Mouse (Mus musculus): ENCODE results near the gene Olfr661. TPM values are rescaled to one million over a fixed set of nuclear protein-coding genes. Genes with fewer than 3 reads are reported as not detected.

Gene Olfr661
- total RNA-seq (2014; rRNA removed) = not detected in 2 replicates
- polyA plus RNA-seq (2015; fragmentation: Nextera tagmentation; extraction: Ambion mirVana) = not detected in 2 replicates

GRCm38 (mm10) chr7:104686201-104686600 lies at the start of gene Olfr661:
Olfr661 (plus strand) TSS chr7:104686501.
- ATAC-seq (no peak), DNase-seq (no peak)
- Histone ChIP-seq H3K36me3 (ENCODE audit: insufficient read depth) (no peaks in the 10 kb centered on the region), H3K4me2 (ENCODE audit: low read depth) (no peak within 1 kb of the TSS), H3K27ac (ENCODE audit: low read depth, low read length) (no peak within 1 kb of the TSS), H3K4me1 (ENCODE audit: insufficient read depth) (no peaks in the 10 kb centered on the region), H3K9me3 (ENCODE audit: low read length) (no peaks in the 10 kb centered on the region), H3K4me3 (ENCODE audit: low read depth, low read length) (no peak within 1 kb of the TSS), H3K27me3 (ENCODE audit: insufficient read depth, low read length) (no peaks in the 10 kb centered on the region), H3K9ac (no peak within 1 kb of the TSS)
- WGBS = 92% methylated on average over 2 of the region's 2 CpGs
- TF ChIP-seq CTCF (IDR thresholded peaks at IDR 0.05; ENCODE audit: low read depth) = no peak

- no peak within 1 kb of the TSS for H3K4me3 ChIP-seq (ENCODE audit: low read depth, low read length)
- no peaks in the 10 kb centered on the region for H3K9me3 ChIP-seq (ENCODE audit: low read length)
- H3K4me1 ChIP-seq (ENCODE audit: insufficient read depth) = no peaks in the 10 kb centered on the region
- H3K4me2 ChIP-seq (ENCODE audit: low read depth) = peak within 1 kb of the TSS; percentile 41
- WGBS = 27% methylated on average over 20 of the region's 22 CpGs
- no peaks in the 10 kb centered on the region for H3K27me3 ChIP-seq (ENCODE audit: insufficient read depth, low read length)
- H3K36me3 ChIP-seq (ENCODE audit: insufficient read depth) = no peaks in the 10 kb centered on the region
- H3K27ac ChIP-seq (ENCODE audit: low read depth, low read length) = no peak within 1 kb of the TSS
- peak; percentile 63 for TF ChIP-seq CTCF (IDR thresholded peaks at IDR 0.05; ENCODE audit: low read depth)
- no peak within 1 kb of the TSS for H3K9ac ChIP-seq
- DNase-seq (peak; percentile 59), ATAC-seq (peak; percentile 77)
These were observed 39.3 kb upstream of the Olfr661 start, which contains the start of gene Olfr658 for GRCm38 (mm10) chr7:104646841-104647482. Olfr658 (minus strand) TSS chr7:104647305.

GRCm38 (mm10) chr7:104666453-104666852 lies 19.8 kb upstream of the Olfr661 start, which contains the start of gene Olfr659:
Olfr659 (plus strand) TSS chr7:104666753.
- Histone ChIP-seq H3K4me1 (ENCODE audit: insufficient read depth) (no peaks in the 10 kb centered on the region), H3K36me3 (ENCODE audit: insufficient read depth) (no peaks in the 10 kb centered on the region), H3K9me3 (ENCODE audit: low read length) (no peaks in the 10 kb centered on the region), H3K27me3 (ENCODE audit: insufficient read depth, low read length) (no peaks in the 10 kb centered on the region), H3K4me2 (ENCODE audit: low read depth) (no peak within 1 kb of the TSS), H3K27ac (ENCODE audit: low read depth, low read length) (no peak within 1 kb of the TSS), H3K9ac (no peak within 1 kb of the TSS), H3K4me3 (ENCODE audit: low read depth, low read length) (no peak within 1 kb of the TSS)
- WGBS = 91% methylated on average over 3 of the region's 3 CpGs
- ATAC-seq = no peak
- no peak for DNase-seq
- TF ChIP-seq CTCF (IDR thresholded peaks at IDR 0.05; ENCODE audit: low read depth) = no peak

Other genes with a start within 250 kb of the Olfr661 start
- 0.62 and 2.4 TPM in 2 replicates for gene Trim30a, start 221.3 kb upstream of the Olfr661 start, total RNA-seq (2014; rRNA removed)
- 0.55 and 0.76 TPM in 2 replicates for gene Trim30a, start 221.3 kb upstream of the Olfr661 start, polyA plus RNA-seq (2015; fragmentation: Nextera tagmentation; extraction: Ambion mirVana)
- 1.2 and 1.5 TPM in 2 replicates for gene Trim30d, start 178.7 kb upstream of the Olfr661 start, total RNA-seq (2014; rRNA removed)
- 0.59 and 0.74 TPM in 2 replicates for gene Trim30d, start 178.7 kb upstream of the Olfr661 start, polyA plus RNA-seq (2015; fragmentation: Nextera tagmentation; extraction: Ambion mirVana)
- not detected in 2 replicates for gene Olfr651, start 136.4 kb upstream of the Olfr661 start, total RNA-seq (2014; rRNA removed)
- gene Olfr651, start 136.4 kb upstream of the Olfr661 start, polyA plus RNA-seq (2015; fragmentation: Nextera tagmentation; extraction: Ambion mirVana) = not detected in 2 replicates
- not detected in 2 replicates for gene Olfr652, start 125.6 kb upstream of the Olfr661 start, total RNA-seq (2014; rRNA removed)
- gene Olfr652, start 125.6 kb upstream of the Olfr661 start, polyA plus RNA-seq (2015; fragmentation: Nextera tagmentation; extraction: Ambion mirVana) = not detected in 2 replicates
- not detected in 2 replicates for gene Olfr653, start 109.2 kb upstream of the Olfr661 start, total RNA-seq (2014; rRNA removed)
- not detected in 2 replicates for gene Olfr653, start 109.2 kb upstream of the Olfr661 start, polyA plus RNA-seq (2015; fragmentation: Nextera tagmentation; extraction: Ambion mirVana)
- gene Olfr654, start 99.5 kb upstream of the Olfr661 start, total RNA-seq (2014; rRNA removed) = 0.19 TPM in 1 of 2 replicates, not detected in the other
- not detected in 2 replicates for gene Olfr654, start 99.5 kb upstream of the Olfr661 start, polyA plus RNA-seq (2015; fragmentation: Nextera tagmentation; extraction: Ambion mirVana)
- 0.38 TPM in 1 of 2 replicates, not detected in the other for gene Olfr655, start 84.7 kb upstream of the Olfr661 start, total RNA-seq (2014; rRNA removed)
- gene Olfr655, start 84.7 kb upstream of the Olfr661 start, polyA plus RNA-seq (2015; fragmentation: Nextera tagmentation; extraction: Ambion mirVana) = not detected in 2 replicates
- gene Olfr656, start 72.5 kb upstream of the Olfr661 start, total RNA-seq (2014; rRNA removed) = not detected in 2 replicates
- gene Olfr656, start 72.5 kb upstream of the Olfr661 start, polyA plus RNA-seq (2015; fragmentation: Nextera tagmentation; extraction: Ambion mirVana) = not detected in 2 replicates
- not detected in 2 replicates for gene Olfr657, start 61.7 kb upstream of the Olfr661 start, total RNA-seq (2014; rRNA removed)
- gene Olfr657, start 61.7 kb upstream of the Olfr661 start, polyA plus RNA-seq (2015; fragmentation: Nextera tagmentation; extraction: Ambion mirVana) = not detected in 2 replicates
- gene Olfr658, start 39.2 kb upstream of the Olfr661 start, total RNA-seq (2014; rRNA removed) = 0.14 and 0.62 TPM in 2 replicates
- gene Olfr658, start 39.2 kb upstream of the Olfr661 start, polyA plus RNA-seq (2015; fragmentation: Nextera tagmentation; extraction: Ambion mirVana) = 0.08 and 0.23 TPM in 2 replicates
- gene Olfr659, start 19.7 kb upstream of the Olfr661 start, total RNA-seq (2014; rRNA removed) = not detected in 2 replicates
- not detected in 2 replicates for gene Olfr659, start 19.7 kb upstream of the Olfr661 start, polyA plus RNA-seq (2015; fragmentation: Nextera tagmentation; extraction: Ambion mirVana)
- not detected in 2 replicates for gene Usp17le, start 91.0 kb downstream of the Olfr661 start, total RNA-seq (2014; rRNA removed)
- not detected in 2 replicates for gene Usp17le, start 91.0 kb downstream of the Olfr661 start, polyA plus RNA-seq (2015; fragmentation: Nextera tagmentation; extraction: Ambion mirVana)
- not detected in 2 replicates for gene Usp17lb, start 156.1 kb downstream of the Olfr661 start, total RNA-seq (2014; rRNA removed)
- not detected in 2 replicates for gene Usp17lb, start 156.1 kb downstream of the Olfr661 start, polyA plus RNA-seq (2015; fragmentation: Nextera tagmentation; extraction: Ambion mirVana)
- gene Usp17la, start 170.5 kb downstream of the Olfr661 start, total RNA-seq (2014; rRNA removed) = not detected in 2 replicates
- not detected in 2 replicates for gene Usp17la, start 170.5 kb downstream of the Olfr661 start, polyA plus RNA-seq (2015; fragmentation: Nextera tagmentation; extraction: Ambion mirVana)
- gene Olfr665, start 191.5 kb downstream of the Olfr661 start, total RNA-seq (2014; rRNA removed) = not detected in 2 replicates
- not detected in 2 replicates for gene Olfr665, start 191.5 kb downstream of the Olfr661 start, polyA plus RNA-seq (2015; fragmentation: Nextera tagmentation; extraction: Ambion mirVana)
- not detected in 2 replicates for gene Olfr666, start 209.5 kb downstream of the Olfr661 start, total RNA-seq (2014; rRNA removed)
- gene Olfr666, start 209.5 kb downstream of the Olfr661 start, polyA plus RNA-seq (2015; fragmentation: Nextera tagmentation; extraction: Ambion mirVana) = not detected in 2 replicates
- gene Olfr667, start 235.0 kb downstream of the Olfr661 start, total RNA-seq (2014; rRNA removed) = not detected in 2 replicates
- gene Olfr667, start 235.0 kb downstream of the Olfr661 start, polyA plus RNA-seq (2015; fragmentation: Nextera tagmentation; extraction: Ambion mirVana) = not detected in 2 replicates
- gene Olfr668, start 241.6 kb downstream of the Olfr661 start, total RNA-seq (2014; rRNA removed) = not detected in 2 replicates
- not detected in 2 replicates for gene Olfr668, start 241.6 kb downstream of the Olfr661 start, polyA plus RNA-seq (2015; fragmentation: Nextera tagmentation; extraction: Ambion mirVana)
- gene Olfr669, start 247.7 kb downstream of the Olfr661 start, total RNA-seq (2014; rRNA removed) = not detected in 2 replicates
- not detected in 2 replicates for gene Olfr669, start 247.7 kb downstream of the Olfr661 start, polyA plus RNA-seq (2015; fragmentation: Nextera tagmentation; extraction: Ambion mirVana)